Comparison of ENCODE assay signal across 25 mouse cellular contexts in genomic region chr14:75431173-75431786, GRCm38 (mm10). TPM values are rescaled to one million over a fixed set of nuclear protein-coding genes. Genes with fewer than 3 reads are reported as not detected.
DNase-seq lines count a peak whose midpoint lies in the region; ATAC-seq and TF ChIP-seq lines count a peak whose summit lies in the region.
"Had no signal": no experiment of that assay in that cellular context is flagged by ENCODE, and none has a peak within 500 bp of the region (broad histone marks: within the 10 kb centered on the region; RNA-seq: fewer than 3 reads in every experiment).

No protein-coding gene starts in this region.

- peak; percentile 78 for ATAC-seq in forebrain, embryonic 15.5 days (replicated peaks)
- no peak for ATAC-seq in forebrain, embryonic 11.5 days (replicated peaks; ENCODE audit: low FRiP score)
- peak; percentile 79; the same call in 1 of the 2 replicates for ATAC-seq in lung, embryonic 14.5 days (ENCODE audit: insufficient read depth)
- no peak for ATAC-seq in midbrain, postnatal 0 days (ENCODE audit: low FRiP score)

- TF ChIP-seq CTCF in lung, embryonic 14.5 days (IDR thresholded peaks at IDR 0.05; ENCODE audit: low read depth), result no peak
- TF ChIP-seq CTCF in midbrain, postnatal 0 days (IDR thresholded peaks at IDR 0.05), result no peak

- no peak for DNase-seq in forebrain, embryonic 11.5 days (ENCODE audit: low spot score)
- DNase-seq in lung, embryonic 14.5 days, result peak; percentile 70
- no peak for DNase-seq in lung, postnatal 25 days (ENCODE audit: low spot score)
- peak; percentile 44 to 59 for DNase-seq in right cerebral cortex, postnatal 10 days (ENCODE audit: low spot score in 2 of 2)
- DNase-seq in right cerebral cortex, adult 18-20 months, result no peak
- DNase-seq in midbrain, postnatal 0 days (ENCODE audit: low spot score), result peak; percentile 67
- DNase-seq in natural killer cell, adult 2 months (ENCODE audit: low spot score in 2 of 2), result no peak
- DNase-seq: adrenal gland, postnatal 36 days; B cell, adult 2 months; cerebellum, adult 2 months; gastrocnemius, postnatal 14 days; heart, adult 2 months; heart, postnatal 4 days; kidney, adult 18-20 months; lung, adult 2 months; thymus, postnatal 14 days had no signal

- WGBS in forebrain, embryonic 15.5 days, result 66% methylated on average over 8 of the region's 8 CpGs
- 95% methylated on average over 7 of the region's 8 CpGs for WGBS in forebrain, embryonic 11.5 days
- WGBS in lung, embryonic 14.5 days, result 65% methylated on average over 7 of the region's 8 CpGs
- 92% methylated on average over 7 of the region's 8 CpGs for WGBS in midbrain, postnatal 0 days

- peak overlapping the region; percentile 61 for H3K27ac ChIP-seq in forebrain, embryonic 15.5 days (replicated peaks)
- no peak overlapping the region for H3K27ac ChIP-seq in forebrain, embryonic 11.5 days (ENCODE audit: low read depth, low read length)
- no peak overlapping the region for H3K27ac ChIP-seq in lung, embryonic 14.5 days (ENCODE audit: low read depth)
- no peak overlapping the region for H3K27ac ChIP-seq in midbrain, postnatal 0 days (ENCODE audit: low read depth, low read length)
- H3K27ac ChIP-seq: heart, adult 2 months; kidney, postnatal 0 days; layer of hippocampus, adult 2 months; neural tube, embryonic 15.5 days; stomach, postnatal 0 days had no signal

- H3K4me3 ChIP-seq in forebrain, embryonic 15.5 days, result no peak overlapping the region
- H3K4me3 ChIP-seq in forebrain, embryonic 11.5 days (ENCODE audit: low read depth, low read length), result no peak overlapping the region
- no peak overlapping the region for H3K4me3 ChIP-seq in lung, embryonic 14.5 days (ENCODE audit: low read depth, low read length)
- H3K4me3 ChIP-seq in midbrain, postnatal 0 days (ENCODE audit: low read depth, low read length), result no peak overlapping the region
- H3K4me3 ChIP-seq: erythroblast, embryonic 14.5 days; heart, adult 2 months; layer of hippocampus, adult 2 months; neural tube, embryonic 15.5 days had no signal

- H3K36me3 ChIP-seq in forebrain, embryonic 15.5 days, result no peaks in the 10 kb centered on the region
- no peaks in the 10 kb centered on the region for H3K36me3 ChIP-seq in forebrain, embryonic 11.5 days (ENCODE audit: control insufficient read depth, insufficient read depth, low read length)
- H3K36me3 ChIP-seq in lung, embryonic 14.5 days (ENCODE audit: insufficient read depth), result no peaks in the 10 kb centered on the region
- H3K36me3 ChIP-seq in midbrain, postnatal 0 days (ENCODE audit: insufficient read depth, low read length), result no peaks in the 10 kb centered on the region
- H3K36me3 ChIP-seq: neural tube, embryonic 15.5 days had no signal

- H3K9ac ChIP-seq in forebrain, embryonic 15.5 days (replicated peaks), result no peak overlapping the region
- H3K9ac ChIP-seq in forebrain, embryonic 11.5 days (ENCODE audit: low read length), result no peak overlapping the region
- H3K9ac ChIP-seq in lung, embryonic 14.5 days, result no peak overlapping the region
- no peak overlapping the region for H3K9ac ChIP-seq in midbrain, postnatal 0 days (replicated peaks; ENCODE audit: low read length, poor library complexity, severe bottlenecking)
- H3K9ac ChIP-seq: neural tube, embryonic 15.5 days had no signal

- H3K4me1 ChIP-seq in forebrain, embryonic 15.5 days, result peaks cover 30% of the 10 kb centered on the region
- H3K4me1 ChIP-seq in forebrain, embryonic 11.5 days (replicated peaks; ENCODE audit: control insufficient read depth, insufficient read depth, low read length), result no peaks in the 10 kb centered on the region
- no peaks in the 10 kb centered on the region for H3K4me1 ChIP-seq in lung, embryonic 14.5 days (ENCODE audit: insufficient read depth)
- H3K4me1 ChIP-seq in midbrain, postnatal 0 days (ENCODE audit: insufficient read depth, low read length), result peaks cover 6% of the 10 kb centered on the region; the same call in 1 of the 2 replicates

- H3K27me3 ChIP-seq in forebrain, embryonic 15.5 days, result no peaks in the 10 kb centered on the region
- no peaks in the 10 kb centered on the region for H3K27me3 ChIP-seq in forebrain, embryonic 11.5 days (ENCODE audit: control insufficient read depth, insufficient read depth, low read length)
- no peaks in the 10 kb centered on the region for H3K27me3 ChIP-seq in lung, embryonic 14.5 days (ENCODE audit: insufficient read depth, low read length)
- H3K27me3 ChIP-seq in midbrain, postnatal 0 days (ENCODE audit: insufficient read depth, low read length), result no peaks in the 10 kb centered on the region
- H3K27me3 ChIP-seq: neural tube, embryonic 15.5 days had no signal

- no peaks in the 10 kb centered on the region for H3K9me3 ChIP-seq in forebrain, embryonic 15.5 days
- H3K9me3 ChIP-seq in forebrain, embryonic 11.5 days (ENCODE audit: control insufficient read depth, low read length), result no peaks in the 10 kb centered on the region
- no peaks in the 10 kb centered on the region for H3K9me3 ChIP-seq in lung, embryonic 14.5 days (ENCODE audit: low read depth, low read length)
- no peaks in the 10 kb centered on the region for H3K9me3 ChIP-seq in midbrain, postnatal 0 days (ENCODE audit: low read length)
- H3K9me3 ChIP-seq: neural tube, embryonic 15.5 days had no signal

- H3K4me2 ChIP-seq in forebrain, embryonic 15.5 days (replicated peaks), result no peak overlapping the region
- no peak overlapping the region for H3K4me2 ChIP-seq in forebrain, embryonic 11.5 days (ENCODE audit: low read depth, low read length, severe bottlenecking)
- H3K4me2 ChIP-seq in lung, embryonic 14.5 days, result no peak overlapping the region
- H3K4me2 ChIP-seq in midbrain, postnatal 0 days (ENCODE audit: low read depth, low read length, poor library complexity, severe bottlenecking), result no peak overlapping the region
- H3K4me2 ChIP-seq: liver, embryonic 11.5 days; neural tube, embryonic 15.5 days had no signal

RNA-seq across cellular contexts. Expression of gene Siah3, which starts 24.5 kb away (rescaled TPM):
- polyA plus RNA-seq in forebrain, embryonic 15.5 days (2015; fragmentation: Nextera tagmentation; extraction: Ambion mirVana), result 3.8 and 5.2 TPM in 2 replicates
- 5.5 TPM in 2 replicates for polyA plus RNA-seq in forebrain, embryonic 11.5 days (2014; fragmentation: Nextera tagmentation; extraction: Ambion mirVana)
- 0.07 TPM in 1 of 2 replicates, not detected in the other for polyA plus RNA-seq in lung, embryonic 14.5 days (2014; fragmentation: Nextera tagmentation; extraction: Ambion mirVana)
- total RNA-seq in midbrain, postnatal 0 days (2014; rRNA removed), result 6.8 and 9.2 TPM in 2 replicates
- 2.5 and 3.1 TPM in 2 replicates for polyA plus RNA-seq in midbrain, postnatal 0 days (2015; fragmentation: Nextera tagmentation; extraction: Ambion mirVana)
- total RNA-seq: heart, adult 2 months; megakaryocyte progenitor cell, adult 5-6 weeks had no signal
- polyA plus RNA-seq: heart, embryonic 14.5 days; stomach, postnatal 0 days had no signal

Comparison
In these comparisons a context has a peak if more than half of its experiments do, and no peak if none do; other contexts are left out.
1. ATAC-seq: peak in forebrain, embryonic 15.5 days (single experiment) and lung, embryonic 14.5 days (single experiment); none in forebrain, embryonic 11.5 days (single experiment) and midbrain, postnatal 0 days (single experiment).
2. DNase-seq: peak in lung, embryonic 14.5 days (single experiment), right cerebral cortex, postnatal 10 days (2 of 2) and midbrain, postnatal 0 days (single experiment); none in forebrain, embryonic 11.5 days (single experiment), lung, postnatal 25 days (single experiment), right cerebral cortex, adult 18-20 months (single experiment) and natural killer cell, adult 2 months (0 of 2).